27 mouse cellular contexts compared by ENCODE assay signal in the genomic region with DNA sequence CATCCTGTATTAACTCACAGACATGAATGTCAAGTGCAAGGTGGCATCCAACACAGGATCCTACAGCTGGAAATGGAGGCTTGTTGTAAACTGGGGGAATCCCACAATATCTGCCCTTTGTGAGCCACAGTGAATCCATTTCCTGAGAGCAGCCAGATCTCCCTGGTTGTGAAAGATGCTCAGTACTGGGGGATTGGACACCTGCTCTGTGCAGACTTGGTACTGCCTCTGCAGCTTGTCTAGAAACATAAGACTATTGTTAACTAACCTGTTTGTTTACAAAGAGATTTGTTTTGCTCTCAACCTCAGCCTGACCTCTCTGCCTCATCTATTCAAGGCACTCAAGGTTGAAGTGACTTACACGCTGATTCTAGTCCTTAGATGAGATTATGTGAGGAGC. TPM values are rescaled to one million over a fixed set of nuclear protein-coding genes. Genes with fewer than 3 reads are reported as not detected.
A peak's percentile ranks its signal among the peaks of the same experiment; 100 is the strongest.
DNase-seq lines count a peak whose midpoint lies in the region; ATAC-seq and TF ChIP-seq lines count a peak whose summit lies in the region.
"Not testable (repeated sequence)": the region's sequence is repeated elsewhere in the genome, so short reads cannot be mapped to it uniquely, and the experiment has no call there.
"Had no signal": no experiment of that assay in that cellular context is flagged by ENCODE, and none has a peak within 500 bp of the region (broad histone marks: within the 10 kb centered on the region; RNA-seq: fewer than 3 reads in every experiment).

No protein-coding gene starts in this region.

- WGBS in forebrain, embryonic 11.5 days, result no CpG with 5 or more reads among the region's 1 CpGs
- WGBS in forebrain, embryonic 14.5 days, result no CpG with 5 or more reads among the region's 1 CpGs
- no CpG with 5 or more reads among the region's 1 CpGs for WGBS in forebrain, postnatal 0 days
- no CpG with 5 or more reads among the region's 1 CpGs for WGBS in hindbrain, embryonic 16.5 days
- 9% methylated on average over 1 of the region's 1 CpGs for WGBS in midbrain, embryonic 15.5 days
- WGBS in neural tube, embryonic 13.5 days, result 13% methylated on average over 1 of the region's 1 CpGs

- not testable (repeated sequence) for H3K36me3 ChIP-seq in forebrain, embryonic 11.5 days (ENCODE audit: control insufficient read depth, insufficient read depth, low read length); forebrain, embryonic 14.5 days (ENCODE audit: control insufficient read depth, insufficient read depth, low read length); forebrain, postnatal 0 days (ENCODE audit: insufficient read depth); hindbrain, embryonic 16.5 days (ENCODE audit: control insufficient read depth, insufficient read depth, low read length); midbrain, embryonic 15.5 days (replicated peaks); neural tube, embryonic 13.5 days

- H3K27me3 ChIP-seq in forebrain, embryonic 11.5 days (ENCODE audit: control insufficient read depth, insufficient read depth, low read length); forebrain, embryonic 14.5 days (replicated peaks; ENCODE audit: control insufficient read depth, insufficient read depth, low read length); forebrain, postnatal 0 days (ENCODE audit: insufficient read depth, low read length); hindbrain, embryonic 16.5 days (replicated peaks; ENCODE audit: control insufficient read depth, insufficient read depth, low read length); midbrain, embryonic 15.5 days (replicated peaks); neural tube, embryonic 13.5 days: not testable (repeated sequence)

- not testable (repeated sequence) for H3K27ac ChIP-seq in forebrain, embryonic 11.5 days (ENCODE audit: low read depth, low read length); forebrain, postnatal 0 days (ENCODE audit: low read depth, low read length); hindbrain, embryonic 16.5 days (ENCODE audit: low read depth, low read length); neural tube, embryonic 13.5 days (replicated peaks)
- peak overlapping the region; percentile 36; the same call in 1 of the 2 replicates for H3K27ac ChIP-seq in forebrain, embryonic 14.5 days (ENCODE audit: low read depth, low read length)
- H3K27ac ChIP-seq in midbrain, embryonic 15.5 days, result peak overlapping the region; percentile 71

- H3K9ac ChIP-seq in forebrain, embryonic 11.5 days (ENCODE audit: low read length); forebrain, embryonic 14.5 days (ENCODE audit: low read length); forebrain, postnatal 0 days; hindbrain, embryonic 16.5 days (ENCODE audit: low read depth, low read length); midbrain, embryonic 15.5 days; neural tube, embryonic 13.5 days: not testable (repeated sequence)

- H3K4me2 ChIP-seq in forebrain, embryonic 11.5 days (ENCODE audit: low read depth, low read length, severe bottlenecking); forebrain, embryonic 14.5 days (ENCODE audit: low read length); forebrain, postnatal 0 days (ENCODE audit: low read depth); hindbrain, embryonic 16.5 days (ENCODE audit: low read length); midbrain, embryonic 15.5 days; neural tube, embryonic 13.5 days: not testable (repeated sequence)

- ATAC-seq in forebrain, embryonic 11.5 days (replicated peaks; ENCODE audit: low FRiP score), result not testable (repeated sequence)
- peak; percentile 8; the same call in 1 of the 2 replicates for ATAC-seq in forebrain, embryonic 14.5 days
- ATAC-seq in forebrain, postnatal 0 days, result peak; percentile 7; the same call in 1 of the 2 replicates
- ATAC-seq in hindbrain, embryonic 16.5 days, result peak; percentile 9
- peak; percentile 52 for ATAC-seq in midbrain, embryonic 15.5 days (replicated peaks)
- peak; percentile 34; the same call in 1 of the 2 replicates for ATAC-seq in neural tube, embryonic 13.5 days (ENCODE audit: low read depth)

- TF ChIP-seq CTCF in forebrain, postnatal 0 days (IDR thresholded peaks at IDR 0.05; ENCODE audit: low read depth), result not testable (repeated sequence)

- DNase-seq in forebrain, embryonic 11.5 days (ENCODE audit: low spot score), result peak; percentile 5
- DNase-seq in forebrain, embryonic 14.5 days (ENCODE audit: low spot score), result not testable (repeated sequence)
- peak; percentile 24 for DNase-seq in forebrain, postnatal 0 days

- not testable (repeated sequence) for H3K4me1 ChIP-seq in forebrain, embryonic 11.5 days (replicated peaks; ENCODE audit: control insufficient read depth, insufficient read depth, low read length); forebrain, embryonic 14.5 days (ENCODE audit: control insufficient read depth, insufficient read depth, low read length); forebrain, postnatal 0 days (ENCODE audit: insufficient read depth); hindbrain, embryonic 16.5 days (ENCODE audit: control insufficient read depth, insufficient read depth, low read depth, low read length); midbrain, embryonic 15.5 days; neural tube, embryonic 13.5 days (replicated peaks)

- H3K4me3 ChIP-seq in forebrain, embryonic 11.5 days (ENCODE audit: low read depth, low read length); forebrain, embryonic 14.5 days (ENCODE audit: low read depth, low read length); forebrain, postnatal 0 days (ENCODE audit: low read depth, low read length); hindbrain, embryonic 16.5 days (ENCODE audit: low read length); midbrain, embryonic 15.5 days; neural tube, embryonic 13.5 days: not testable (repeated sequence)

- not testable (repeated sequence) for H3K9me3 ChIP-seq in forebrain, embryonic 11.5 days (ENCODE audit: control insufficient read depth, low read length); forebrain, embryonic 14.5 days (replicated peaks; ENCODE audit: control insufficient read depth, low read length); forebrain, postnatal 0 days (ENCODE audit: low read length); hindbrain, embryonic 16.5 days (ENCODE audit: control insufficient read depth, low read length); midbrain, embryonic 15.5 days; neural tube, embryonic 13.5 days

RNA-seq across cellular contexts. Expression of a gene that starts 5.5 kb away (rescaled TPM):
- not detected in 2 replicates for polyA plus RNA-seq in forebrain, embryonic 11.5 days (2014; fragmentation: Nextera tagmentation; extraction: Ambion mirVana)
- not detected in 2 replicates for polyA plus RNA-seq in forebrain, embryonic 14.5 days (2014; fragmentation: Nextera tagmentation; extraction: Ambion mirVana)
- total RNA-seq in forebrain, postnatal 0 days (2014; rRNA removed), result 0.23 TPM in 1 of 2 replicates, not detected in the other
- not detected in 2 replicates for polyA plus RNA-seq in forebrain, postnatal 0 days (2015; fragmentation: Nextera tagmentation; extraction: Ambion mirVana)
- polyA plus RNA-seq in hindbrain, embryonic 16.5 days (2015; fragmentation: Nextera tagmentation; extraction: Ambion mirVana), result not detected in 2 replicates
- polyA plus RNA-seq in midbrain, embryonic 15.5 days (2015; fragmentation: Nextera tagmentation; extraction: Ambion mirVana), result not detected in 2 replicates
- polyA plus RNA-seq in neural tube, embryonic 13.5 days (2015; fragmentation: Nextera tagmentation; extraction: Ambion mirVana), result not detected in 2 replicates
- total RNA-seq: adrenal gland, adult 18-20 months; adrenal gland, postnatal 10 days; adrenal gland, postnatal 36 days; CH12.LX; common myeloid progenitor, adult 5-6 weeks; G1E; gastrocnemius, adult 8-10 months; gastrocnemius, postnatal 25 days; heart, adult 18-20 months; heart, postnatal 10 days; heart, postnatal 36 days had no signal
- polyA plus RNA-seq: cerebellum, adult 2 months; embryonic facial prominence, embryonic 12.5 days; embryonic facial prominence, embryonic 15.5 days; G1E; heart, embryonic 12.5 days; heart, embryonic 15.5 days; hindbrain, embryonic 10.5 days; hindbrain, embryonic 15.5 days; inflammation-experienced regulatory T-cells, adult 6 months; intestine, embryonic 16.5 days; Patski had no signal

RNA-seq across cellular contexts. Expression of a gene that starts 13.8 kb away (rescaled TPM):
- polyA plus RNA-seq in forebrain, embryonic 11.5 days (2014; fragmentation: Nextera tagmentation; extraction: Ambion mirVana), result not detected in 2 replicates
- not detected in 2 replicates for polyA plus RNA-seq in forebrain, embryonic 14.5 days (2014; fragmentation: Nextera tagmentation; extraction: Ambion mirVana)
- total RNA-seq in forebrain, postnatal 0 days (2014; rRNA removed), result not detected in 2 replicates
- polyA plus RNA-seq in forebrain, postnatal 0 days (2015; fragmentation: Nextera tagmentation; extraction: Ambion mirVana), result not detected in 2 replicates
- polyA plus RNA-seq in hindbrain, embryonic 16.5 days (2015; fragmentation: Nextera tagmentation; extraction: Ambion mirVana), result not detected in 2 replicates
- 0.13 TPM in 1 of 2 replicates, not detected in the other for polyA plus RNA-seq in midbrain, embryonic 15.5 days (2015; fragmentation: Nextera tagmentation; extraction: Ambion mirVana)
- polyA plus RNA-seq in neural tube, embryonic 13.5 days (2015; fragmentation: Nextera tagmentation; extraction: Ambion mirVana), result not detected in 2 replicates
- total RNA-seq: adrenal gland, adult 18-20 months; adrenal gland, postnatal 10 days; CH12.LX; common myeloid progenitor, adult 5-6 weeks; G1E; gastrocnemius, adult 8-10 months; gastrocnemius, postnatal 25 days; heart, adult 18-20 months; heart, postnatal 10 days; heart, postnatal 36 days had no signal
- polyA plus RNA-seq: cerebellum, adult 2 months; embryonic facial prominence, embryonic 12.5 days; G1E; heart, embryonic 12.5 days; heart, embryonic 15.5 days; hindbrain, embryonic 10.5 days; hindbrain, embryonic 15.5 days; inflammation-experienced regulatory T-cells, adult 6 months; intestine, embryonic 16.5 days had no signal

RNA-seq across cellular contexts. Expression of a gene that starts 19.0 kb away (rescaled TPM):
- not detected in 2 replicates for polyA plus RNA-seq in forebrain, embryonic 11.5 days (2014; fragmentation: Nextera tagmentation; extraction: Ambion mirVana)
- not detected in 2 replicates for polyA plus RNA-seq in forebrain, embryonic 14.5 days (2014; fragmentation: Nextera tagmentation; extraction: Ambion mirVana)
- total RNA-seq in forebrain, postnatal 0 days (2014; rRNA removed), result not detected in 2 replicates
- polyA plus RNA-seq in forebrain, postnatal 0 days (2015; fragmentation: Nextera tagmentation; extraction: Ambion mirVana), result not detected in 2 replicates
- polyA plus RNA-seq in hindbrain, embryonic 16.5 days (2015; fragmentation: Nextera tagmentation; extraction: Ambion mirVana), result not detected in 2 replicates
- 0.06 and 0.08 TPM in 2 replicates for polyA plus RNA-seq in midbrain, embryonic 15.5 days (2015; fragmentation: Nextera tagmentation; extraction: Ambion mirVana)
- polyA plus RNA-seq in neural tube, embryonic 13.5 days (2015; fragmentation: Nextera tagmentation; extraction: Ambion mirVana), result not detected in 2 replicates
- total RNA-seq: common myeloid progenitor, adult 5-6 weeks; heart, adult 18-20 months; heart, postnatal 10 days; heart, postnatal 36 days had no signal
- polyA plus RNA-seq: cerebellum, adult 2 months; embryonic facial prominence, embryonic 12.5 days; G1E; heart, embryonic 12.5 days; heart, embryonic 15.5 days; hindbrain, embryonic 10.5 days had no signal

RNA-seq across cellular contexts. Expression of a gene that starts 41.8 kb away (rescaled TPM):
- 0.17 TPM in 1 of 2 replicates, not detected in the other for polyA plus RNA-seq in forebrain, embryonic 11.5 days (2014; fragmentation: Nextera tagmentation; extraction: Ambion mirVana)
- not detected in 2 replicates for polyA plus RNA-seq in forebrain, embryonic 14.5 days (2014; fragmentation: Nextera tagmentation; extraction: Ambion mirVana)
- total RNA-seq in forebrain, postnatal 0 days (2014; rRNA removed), result not detected in 2 replicates
- not detected in 2 replicates for polyA plus RNA-seq in forebrain, postnatal 0 days (2015; fragmentation: Nextera tagmentation; extraction: Ambion mirVana)
- polyA plus RNA-seq in hindbrain, embryonic 16.5 days (2015; fragmentation: Nextera tagmentation; extraction: Ambion mirVana), result 0.09 and 0.13 TPM in 2 replicates
- polyA plus RNA-seq in midbrain, embryonic 15.5 days (2015; fragmentation: Nextera tagmentation; extraction: Ambion mirVana), result 0.13 TPM in 1 of 2 replicates, not detected in the other
- 0.08 TPM in 1 of 2 replicates, not detected in the other for polyA plus RNA-seq in neural tube, embryonic 13.5 days (2015; fragmentation: Nextera tagmentation; extraction: Ambion mirVana)
- total RNA-seq: adrenal gland, postnatal 10 days; CH12.LX; common myeloid progenitor, adult 5-6 weeks; gastrocnemius, postnatal 25 days; heart, adult 18-20 months; heart, postnatal 10 days; heart, postnatal 36 days had no signal
- polyA plus RNA-seq: embryonic facial prominence, embryonic 12.5 days; embryonic facial prominence, embryonic 15.5 days; G1E; heart, embryonic 12.5 days; heart, embryonic 15.5 days; hindbrain, embryonic 10.5 days; hindbrain, embryonic 15.5 days; inflammation-experienced regulatory T-cells, adult 6 months; intestine, embryonic 16.5 days had no signal
